Mouse (Mus musculus): ENCODE results near the gene Ndufa11.

Ndufa11 gene

DNA sequence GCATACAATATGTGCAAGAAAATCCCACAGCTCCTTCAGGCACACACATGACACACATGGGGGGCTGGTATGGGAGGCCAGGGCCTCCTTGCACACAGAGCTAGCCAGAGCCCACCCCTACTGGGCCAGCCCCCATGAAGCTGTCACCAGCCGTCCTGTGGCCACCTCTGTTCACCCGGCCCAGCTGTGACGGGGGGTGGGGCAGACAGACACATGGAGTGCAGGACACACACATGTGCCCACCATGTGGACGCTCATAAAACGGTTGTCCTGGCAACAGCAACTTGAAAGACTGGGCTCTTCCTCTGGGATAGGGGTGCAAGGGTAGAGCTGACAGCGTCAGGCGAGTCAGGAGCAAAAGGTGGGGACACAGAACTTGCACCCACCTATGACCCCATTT is 41.7 kb downstream of the Ndufa11 start:
- no peak for DNase-seq (ENCODE audit: low spot score)

DNA sequence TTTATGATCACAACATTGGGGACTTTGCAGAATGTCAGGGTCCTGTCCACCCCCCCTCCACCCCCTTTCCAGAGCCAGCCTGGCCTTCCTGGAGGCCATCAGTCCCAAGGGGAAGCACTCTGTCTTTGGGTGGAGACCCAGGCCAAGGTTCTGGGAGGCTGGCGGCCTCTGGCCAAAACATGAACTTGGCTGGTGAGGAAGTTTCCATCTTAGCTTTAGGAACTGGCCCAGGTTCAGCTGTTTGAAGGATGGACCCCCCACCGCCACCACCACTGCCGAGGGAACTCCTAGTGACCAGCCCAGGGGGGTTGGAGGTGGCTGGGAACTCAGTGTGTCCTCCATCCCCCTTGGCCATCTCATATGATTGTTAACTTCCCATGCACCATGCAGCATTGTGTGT is 43.5 kb downstream of the Ndufa11 start:
- DNase-seq (ENCODE audit: low spot score): no peak

DNA sequence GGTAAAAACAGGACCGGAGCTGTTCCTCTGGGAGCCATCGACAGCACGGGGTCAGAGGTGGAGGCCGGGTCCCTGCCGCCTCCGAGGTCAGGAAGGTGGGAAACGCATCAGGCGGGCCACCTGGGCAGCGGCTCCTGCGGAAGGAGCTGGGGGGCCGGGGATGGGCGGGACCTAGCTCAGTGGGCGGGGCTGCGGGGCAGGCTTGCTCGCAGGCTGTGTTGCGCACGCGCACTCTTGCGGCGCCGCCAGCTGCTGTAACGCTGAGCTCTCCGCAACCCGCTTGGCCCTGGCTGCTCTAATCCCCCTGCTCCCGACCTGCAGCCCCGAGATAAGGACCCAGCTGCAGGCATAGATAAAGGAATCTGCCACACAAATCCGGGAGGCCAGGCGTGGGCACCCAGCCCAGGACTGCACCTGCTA is 44.4 kb downstream of the Ndufa11 start:
- DNase-seq (ENCODE audit: low spot score): peak; percentile 75

DNA sequence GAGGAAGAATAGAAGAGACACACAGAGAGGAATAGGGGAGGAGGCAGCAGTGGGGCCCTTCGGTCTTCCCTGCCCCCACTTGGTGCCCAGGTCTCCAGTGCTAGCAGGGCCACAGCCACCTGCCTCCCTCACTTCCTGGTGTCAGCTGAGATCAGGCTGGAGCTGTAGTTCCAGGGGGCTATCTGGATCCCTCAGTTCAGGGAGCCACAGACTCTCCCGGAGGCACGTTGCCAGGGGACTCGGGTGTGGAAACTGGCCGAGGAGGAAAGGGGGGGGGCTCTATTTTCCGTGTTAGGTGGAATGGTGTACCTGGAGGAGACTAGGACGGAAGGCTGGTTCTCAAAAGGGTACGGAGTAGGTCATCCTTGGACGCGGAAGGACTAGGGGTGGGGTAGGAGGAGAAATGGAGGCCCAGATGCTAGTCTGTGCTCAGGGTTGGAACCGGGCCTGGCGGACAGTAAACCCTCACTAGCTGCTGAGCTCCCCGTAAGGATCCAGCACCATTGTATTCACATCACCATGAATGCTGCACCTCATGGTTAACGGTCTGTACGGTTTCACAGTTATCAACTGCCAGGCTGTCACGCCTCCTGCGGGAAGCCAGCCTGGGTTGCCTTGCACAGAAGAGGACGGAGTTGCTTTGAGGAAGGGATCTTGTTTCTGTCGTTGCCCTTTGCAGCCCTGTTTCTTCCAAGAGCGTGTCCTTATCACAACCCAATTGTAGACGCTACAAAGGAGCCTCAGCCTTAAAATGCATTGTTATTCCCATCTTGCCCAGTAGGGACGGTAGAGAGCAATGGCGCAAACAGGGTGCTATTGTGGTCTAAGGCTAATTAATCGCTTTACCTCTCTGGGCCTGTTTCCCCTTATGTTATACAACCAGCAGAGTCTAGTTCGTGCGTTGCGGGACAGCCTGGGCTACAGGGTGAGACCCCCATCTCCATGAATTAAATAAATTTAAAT is 45.5 kb downstream of the Ndufa11 start:
- no peak for DNase-seq (ENCODE audit: low spot score)

DNA sequence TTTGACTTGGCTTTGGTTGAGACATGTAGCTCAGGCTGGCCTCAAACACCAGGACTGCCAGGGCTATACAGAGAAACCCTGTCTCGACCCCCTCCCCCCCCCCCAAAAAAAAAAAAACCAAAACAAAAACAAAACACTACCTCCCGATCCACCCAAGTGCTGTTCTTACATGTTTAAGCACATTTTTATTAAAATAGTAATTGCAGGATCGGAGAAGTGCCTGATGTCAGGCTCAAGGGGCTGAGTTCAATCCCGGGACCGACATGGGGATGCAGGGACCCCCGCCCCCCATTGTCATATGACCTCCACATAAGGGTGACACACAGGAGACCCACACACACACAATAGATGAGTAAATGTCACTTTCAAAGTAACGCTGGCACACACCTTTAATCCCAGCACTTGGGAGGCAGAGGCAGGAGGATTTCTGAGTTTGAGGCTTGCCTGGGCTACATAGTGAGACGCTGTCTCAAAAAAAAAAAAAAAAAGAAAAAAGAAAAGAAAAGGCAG is 46.2 kb downstream of the Ndufa11 start:
- DNase-seq (ENCODE audit: low spot score): no peak

DNA sequence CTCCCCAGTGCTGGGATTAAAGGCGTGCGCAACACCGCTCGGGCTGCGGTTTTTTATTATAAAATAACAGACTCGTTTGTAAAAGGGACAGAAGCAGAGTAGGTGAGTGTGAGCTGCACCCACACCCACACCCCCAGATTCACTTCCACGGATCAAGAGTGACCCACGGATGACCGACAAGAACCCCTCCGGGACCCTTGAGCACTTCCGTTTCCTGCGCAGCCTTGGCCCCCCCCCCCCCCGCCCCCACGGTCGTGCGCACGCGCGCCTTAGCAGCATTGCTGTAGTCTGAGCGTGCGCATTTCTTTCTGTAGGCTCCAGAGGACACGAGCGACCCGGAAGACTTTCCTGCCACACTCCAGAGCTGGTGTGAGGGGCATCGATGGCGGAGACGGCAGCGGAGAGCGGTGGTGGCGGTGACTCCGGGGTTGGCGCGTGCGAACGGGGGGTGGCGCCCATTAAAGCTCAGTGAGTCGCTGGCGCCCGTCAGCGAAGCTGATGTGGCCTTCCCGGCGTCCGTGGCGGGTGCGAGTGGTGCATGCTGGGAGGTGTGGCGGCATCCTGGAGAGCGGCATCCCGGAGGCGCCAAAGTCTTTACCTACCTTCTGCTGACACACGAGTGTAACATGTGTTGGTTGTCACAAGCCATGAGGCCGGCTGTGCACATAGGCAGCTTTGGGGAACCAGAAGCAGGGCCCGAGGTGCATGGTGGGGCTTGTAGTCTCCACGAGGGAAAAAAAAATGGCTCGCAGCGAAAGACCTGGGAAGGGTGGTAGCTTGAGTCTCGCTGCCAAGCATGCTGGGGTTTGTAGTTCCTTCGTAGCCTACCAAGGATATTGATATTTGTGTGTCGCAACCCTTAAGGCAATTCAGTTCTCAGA is 47.1 kb downstream of the Ndufa11 start, which contains the start of gene Dus3l:
TSS of gene Dus3l (plus strand) at position 284 of the 881 bp plus-strand sequence.
- peak; percentile 88 for DNase-seq (ENCODE audit: low spot score)

DNA sequence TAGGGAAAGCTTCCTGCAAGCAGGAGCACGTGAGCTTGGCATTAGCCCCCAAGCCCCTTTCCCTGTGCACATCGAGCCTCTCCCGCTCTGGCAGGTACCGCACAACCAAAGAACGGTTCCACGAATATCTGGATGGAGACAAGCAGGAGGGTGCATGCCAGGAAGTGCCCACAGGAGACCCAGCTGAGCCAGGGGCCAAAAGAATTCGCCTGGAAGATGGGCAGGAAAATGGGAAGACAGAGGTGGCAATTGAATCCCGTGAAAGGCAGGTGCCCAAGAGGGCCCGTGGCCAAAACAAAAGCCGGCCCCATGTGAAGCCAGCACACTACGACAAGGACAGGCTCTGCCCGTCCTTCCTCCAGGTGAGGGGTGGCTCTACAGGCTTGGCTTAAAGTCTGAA is 47.9 kb downstream of the Ndufa11 start:
- DNase-seq (ENCODE audit: low spot score): no peak

DNA sequence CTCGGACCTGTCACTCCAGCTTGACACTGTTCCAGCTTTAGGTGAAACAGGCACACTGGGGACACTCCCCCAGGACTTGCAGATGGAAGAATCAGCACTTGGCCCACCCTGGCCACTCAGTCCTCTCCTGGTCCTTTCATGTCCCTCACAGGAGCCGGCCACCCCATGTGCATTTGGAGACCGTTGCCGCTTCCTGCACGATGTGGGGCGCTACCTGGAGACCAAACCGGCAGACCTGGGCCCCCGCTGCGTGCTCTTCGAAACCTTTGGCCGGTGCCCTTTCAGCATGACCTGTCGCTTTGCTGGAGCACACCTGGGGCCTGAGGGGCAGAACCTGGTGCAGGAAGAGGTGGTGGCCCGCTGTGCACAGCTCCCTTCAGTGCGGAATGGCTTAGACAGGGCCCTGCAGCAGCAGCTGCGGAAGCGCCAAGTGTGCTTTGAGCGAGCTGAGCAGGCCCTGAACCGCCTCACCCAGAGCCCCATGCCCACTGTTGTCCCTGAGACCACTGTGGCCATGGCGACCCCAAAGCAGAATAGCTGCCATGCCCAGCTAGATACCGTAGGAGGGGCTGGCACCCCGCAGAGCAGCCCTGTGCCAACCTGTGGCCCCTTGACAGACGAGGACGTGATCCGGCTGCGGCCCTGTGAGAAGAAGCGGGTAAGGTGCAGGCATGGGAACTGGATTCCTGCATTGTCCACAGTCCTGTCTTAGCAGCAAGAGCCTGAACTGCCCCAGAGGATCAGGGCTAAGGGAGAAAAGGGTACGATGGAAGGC is 49.3 kb downstream of the Ndufa11 start:
- no peak for DNase-seq (ENCODE audit: low spot score)

DNA sequence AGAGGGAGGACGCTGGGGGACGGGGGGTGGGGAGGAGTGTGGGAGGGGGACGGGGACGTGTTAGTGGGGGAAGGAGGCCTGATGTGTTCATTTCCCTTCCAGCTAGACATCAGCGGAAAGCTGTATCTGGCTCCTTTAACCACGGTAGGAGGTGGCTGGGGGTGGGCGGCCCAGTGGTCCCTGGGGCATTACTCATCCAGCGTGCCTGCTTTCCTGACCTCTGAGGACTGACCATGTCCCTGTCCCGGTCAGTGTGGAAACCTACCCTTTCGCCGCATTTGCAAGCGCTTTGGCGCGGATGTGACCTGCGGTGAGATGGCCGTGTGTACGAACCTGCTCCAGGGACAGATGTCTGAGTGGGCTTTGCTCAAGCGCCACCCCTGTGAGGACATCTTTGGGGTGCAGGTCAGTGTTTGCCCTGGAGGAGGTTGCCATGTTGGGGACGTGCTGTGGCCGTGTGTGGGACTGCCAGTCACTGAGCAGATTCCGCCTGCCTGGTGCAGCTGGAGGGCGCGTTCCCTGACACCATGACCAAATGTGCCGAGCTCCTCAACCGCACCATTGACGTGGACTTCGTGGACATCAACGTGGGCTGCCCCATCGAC is 50.1 kb downstream of the Ndufa11 start:
- no peak for DNase-seq (ENCODE audit: low spot score)

DNA sequence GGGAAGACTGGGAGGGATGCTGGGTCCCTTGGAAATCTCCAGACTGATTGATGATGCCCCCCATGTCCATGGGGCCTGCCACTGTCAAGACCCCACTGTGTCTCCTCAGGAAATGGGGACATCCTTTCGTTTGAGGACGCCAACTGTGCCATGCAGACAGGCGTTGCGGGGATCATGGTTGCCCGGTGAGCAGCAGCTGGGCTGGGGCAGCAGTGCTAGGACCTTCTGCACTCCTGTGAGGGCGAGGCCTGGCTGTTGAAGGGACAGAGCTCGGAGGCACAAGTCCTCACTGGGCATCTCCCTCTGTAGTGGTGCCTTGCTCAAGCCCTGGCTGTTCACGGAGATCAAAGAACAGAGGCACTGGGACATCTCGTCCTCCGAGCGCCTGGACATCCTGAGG is 51.4 kb downstream of the Ndufa11 start:
- DNase-seq (ENCODE audit: low spot score): no peak

DNA sequence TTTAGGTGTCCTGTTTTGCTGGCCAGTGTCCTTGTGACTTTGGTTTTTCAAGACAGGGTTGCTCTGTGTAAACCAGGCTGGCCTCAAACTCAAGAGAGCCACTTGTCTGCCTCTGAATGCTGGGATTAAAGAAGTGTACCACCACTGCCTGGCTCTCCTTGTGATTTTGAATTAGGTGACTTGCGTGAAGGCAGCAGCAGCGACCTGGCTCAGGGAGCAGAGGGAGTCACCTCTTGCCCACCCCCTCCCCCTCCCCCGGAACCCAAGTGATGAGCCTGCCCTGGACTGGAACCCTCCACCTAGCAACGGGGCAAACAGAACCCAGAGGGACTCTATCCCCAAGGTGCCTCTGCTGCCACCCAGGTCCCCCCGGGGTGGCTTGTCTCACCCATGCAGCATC is 52.4 kb downstream of the Ndufa11 start, which contains the start of gene Prr22:
TSS of gene Prr22 (plus strand) at position 301 of the 400 bp plus-strand sequence.
- no peak for DNase-seq (ENCODE audit: low spot score)

Data from left cerebral cortex, adult 11 months (tissue).